In genomic region chrX:13233631-13234030, GRCm38 (mm10) we compare ENCODE assay signal across 17 mouse cellular contexts.
"Had no signal": no experiment of that assay in that cellular context is flagged by ENCODE, and none has a peak within 500 bp of the region (broad histone marks: within the 10 kb centered on the region; RNA-seq: fewer than 3 reads in every experiment).

No protein-coding gene starts in this region.

- H3K9ac ChIP-seq: liver, postnatal 0 days; lung, embryonic 14.5 days; midbrain, embryonic 13.5 days; midbrain, embryonic 15.5 days; neural tube, embryonic 12.5 days had no signal

- H3K27me3 ChIP-seq: neural tube, embryonic 12.5 days had no signal

- DNase-seq: liver, postnatal 0 days; lung, embryonic 14.5 days; lung, postnatal 10 days; lung, postnatal 4 days; retina, postnatal 1 day; right cerebral cortex, adult 18-20 months; right cerebral cortex, postnatal 25 days; right cerebral cortex, postnatal 4 days; spleen, adult 18-20 months; thymus, adult 18-20 months; thymus, postnatal 14 days; thymus, postnatal 36 days had no signal

- H3K9me3 ChIP-seq: megakaryocyte, embryonic 14.5 days; midbrain, embryonic 13.5 days; midbrain, embryonic 15.5 days; neural tube, embryonic 12.5 days had no signal

- ATAC-seq: liver, postnatal 0 days; midbrain, embryonic 13.5 days; midbrain, embryonic 15.5 days had no signal

- H3K4me2 ChIP-seq: lung, embryonic 14.5 days; midbrain, embryonic 11.5 days; midbrain, embryonic 13.5 days; midbrain, embryonic 15.5 days; neural tube, embryonic 12.5 days had no signal

- H3K36me3 ChIP-seq: midbrain, embryonic 13.5 days; midbrain, embryonic 15.5 days; neural tube, embryonic 12.5 days had no signal

- H3K4me3 ChIP-seq: midbrain, embryonic 13.5 days; midbrain, embryonic 15.5 days; neural tube, embryonic 12.5 days had no signal

- H3K27ac ChIP-seq: midbrain, embryonic 13.5 days; midbrain, embryonic 15.5 days; neural tube, embryonic 12.5 days had no signal
